Mouse (Mus musculus) thymus, postnatal 14 days (tissue): ENCODE measurements at regions not wholly inside any gene's neighbourhood (a gene's known extent, or its start where the extent isn't known, plus 50 kb on each side); places are given as distances from the start of the nearest gene placed in this dataset.

Source experiments
- DNase-seq: peaks from one replicate; pipeline ENCODE4 v3.0.0; 2021

DNA sequence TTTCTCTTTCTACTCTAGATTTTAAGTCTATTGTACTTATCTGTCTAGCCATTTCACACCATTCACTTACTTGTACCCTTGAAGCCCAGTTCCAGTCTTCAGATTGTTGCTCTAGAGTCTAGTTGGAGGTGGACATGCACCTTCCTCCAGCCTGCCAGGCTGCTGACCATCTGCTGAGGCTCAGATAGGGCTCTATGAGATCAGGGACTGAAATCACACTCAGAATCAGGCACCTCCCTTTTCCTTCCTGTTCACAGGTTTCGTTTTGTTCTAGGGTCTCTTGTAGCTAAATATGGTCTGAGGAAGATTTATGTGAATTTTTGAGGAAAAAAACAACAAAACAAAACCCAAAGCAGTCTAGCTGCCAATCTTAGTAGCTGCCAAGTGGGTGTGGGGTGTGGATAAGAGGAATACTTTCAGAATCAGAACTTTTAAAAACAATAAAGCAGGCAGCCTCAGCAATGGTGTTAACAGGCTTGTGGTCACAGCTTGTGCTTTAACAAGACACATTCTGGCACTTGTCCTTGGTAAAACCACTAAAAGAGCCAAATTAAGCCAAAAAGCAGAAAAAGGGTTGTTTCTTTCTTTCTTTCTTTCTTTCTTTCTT lies 225.9 kb upstream of the Gvin1 start:
- DNase-seq = peak; percentile 4
